Mouse (Mus musculus) gastrocnemius, postnatal 14 days (tissue): ENCODE data around the gene Ift57. TPM values are rescaled to one million over a fixed set of nuclear protein-coding genes. Genes with fewer than 3 reads are reported as not detected.

Source experiments
- DNase-seq: peaks from one replicate; pipeline ENCODE4 v3.0.0; 2021; ENCODE audit warnings: mixed read lengths
- intact Hi-C: fragments of 180-260 bp; cut with DNase I; formaldehyde crosslinking; loops from one replicate; pipeline ENCODE4 v1.15.1; 2025; ENCODE audit warnings: low total_unique reads
- total RNA-seq, 2 experiments: library from RNA; stranded (reverse); gene quantifications; 2 replicates each; pipeline ENCODE4 v1.2.3; 2021

Ift57 gene
- total RNA-seq, 2 experiments from 2014 or later, result 6.4 to 6.9 TPM

DNA sequence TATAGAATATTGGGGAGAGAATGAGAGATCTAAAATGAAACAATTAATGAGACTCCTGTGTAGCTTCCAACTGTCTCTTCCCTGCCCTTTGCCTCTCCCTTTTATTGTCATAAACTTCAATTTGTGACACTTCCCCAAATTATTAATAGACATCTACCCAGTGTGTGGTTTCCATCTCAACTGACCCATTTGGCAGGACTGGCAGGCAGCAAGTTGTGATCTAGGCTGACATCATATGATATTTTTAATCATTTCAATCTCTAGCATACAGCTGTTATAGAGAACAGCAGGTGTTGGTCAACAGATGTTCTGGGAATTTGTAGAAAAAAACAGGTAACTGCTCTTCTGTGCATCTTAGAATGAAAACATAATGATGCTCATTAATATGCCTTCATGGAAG, 84.3 kb downstream of the Ift57 start:
- intact Hi-C loops, result no loop called here
- DNase-seq, result no peak

DNA sequence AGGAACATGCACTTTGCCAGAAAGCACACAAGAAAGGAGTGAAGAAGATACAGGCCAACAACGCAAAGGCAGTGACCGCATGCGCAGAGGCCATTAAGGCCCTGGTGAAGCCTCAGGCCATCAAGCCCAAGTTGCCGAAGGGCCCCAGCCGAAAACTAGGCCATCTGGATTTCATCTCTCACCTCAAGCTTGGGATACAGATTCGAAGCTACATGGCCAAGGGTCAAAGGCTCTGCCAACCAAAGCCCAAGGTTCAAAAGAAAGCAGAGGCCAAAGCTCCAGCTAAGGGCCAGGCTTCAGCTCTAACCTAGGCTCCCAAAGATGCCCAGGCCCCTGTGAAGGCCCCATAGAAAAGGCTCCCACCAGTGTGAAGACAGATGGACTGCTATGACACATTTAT, 87.1 kb downstream of the Ift57 start:
- intact Hi-C loops, result no loop called here
- no peak for DNase-seq

DNA sequence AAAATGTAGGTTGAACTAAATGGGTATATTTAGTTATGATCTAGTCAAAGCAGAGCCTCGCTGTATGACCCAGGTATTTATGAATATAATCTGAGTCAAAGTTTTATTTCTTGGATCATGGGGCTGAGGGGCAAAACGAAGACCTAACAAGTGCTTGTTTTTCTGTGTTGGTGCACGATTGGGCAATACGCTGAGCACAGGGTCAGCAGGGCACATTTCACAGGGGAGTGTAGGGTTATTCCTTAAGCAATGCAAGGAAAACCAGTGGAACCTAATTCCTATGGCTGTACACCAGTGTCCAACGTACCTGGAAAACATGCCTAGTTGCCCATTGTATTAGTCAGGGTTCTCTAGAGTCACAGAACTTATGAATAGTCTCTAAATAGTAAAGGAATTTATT, 88.7 kb downstream of the Ift57 start:
- intact Hi-C loops, result no loop called here
- no peak for DNase-seq

DNA sequence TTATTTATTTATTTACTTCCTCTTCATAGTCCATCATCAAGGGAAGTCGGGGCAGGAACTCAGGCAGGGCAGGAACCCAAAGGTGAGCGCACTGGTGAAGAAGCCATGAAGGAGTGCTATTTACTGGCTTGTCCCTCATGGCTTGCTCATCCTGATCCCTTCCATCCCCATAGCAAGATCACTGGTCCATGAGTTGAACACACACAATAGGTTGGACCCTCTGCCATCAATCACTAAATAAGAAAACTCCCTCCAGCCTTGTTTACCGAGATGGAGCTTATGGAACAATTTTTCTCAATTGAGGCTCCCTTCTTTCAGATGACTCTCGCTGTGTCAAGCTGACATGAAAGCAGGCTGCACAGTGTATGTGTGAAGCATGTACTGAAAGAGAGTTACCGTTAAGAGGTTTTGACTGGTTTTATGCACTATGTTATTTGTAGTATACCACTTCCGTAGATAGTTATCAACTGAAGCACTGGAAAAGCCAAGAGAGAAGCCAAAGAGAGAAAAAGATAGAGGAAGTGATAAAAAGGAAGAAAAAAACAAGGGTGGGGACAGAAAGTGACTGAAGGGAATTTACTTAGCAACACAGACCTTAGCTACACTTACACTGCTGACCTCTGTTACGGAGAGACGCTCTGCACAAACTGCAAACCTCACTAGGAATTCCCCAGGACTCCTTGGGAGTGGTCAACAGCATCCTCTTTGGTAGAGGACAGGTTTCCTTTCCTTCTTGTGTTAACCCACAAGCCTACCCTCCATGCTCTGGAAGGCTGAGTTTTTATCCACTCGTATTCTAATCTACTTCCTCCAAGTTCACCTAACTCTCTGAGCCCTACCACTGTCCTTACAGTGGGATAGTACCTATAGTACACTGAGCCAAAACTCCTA, 91.8 kb downstream of the Ift57 start:
- intact Hi-C loops, result no loop called here
- no peak for DNase-seq

DNA sequence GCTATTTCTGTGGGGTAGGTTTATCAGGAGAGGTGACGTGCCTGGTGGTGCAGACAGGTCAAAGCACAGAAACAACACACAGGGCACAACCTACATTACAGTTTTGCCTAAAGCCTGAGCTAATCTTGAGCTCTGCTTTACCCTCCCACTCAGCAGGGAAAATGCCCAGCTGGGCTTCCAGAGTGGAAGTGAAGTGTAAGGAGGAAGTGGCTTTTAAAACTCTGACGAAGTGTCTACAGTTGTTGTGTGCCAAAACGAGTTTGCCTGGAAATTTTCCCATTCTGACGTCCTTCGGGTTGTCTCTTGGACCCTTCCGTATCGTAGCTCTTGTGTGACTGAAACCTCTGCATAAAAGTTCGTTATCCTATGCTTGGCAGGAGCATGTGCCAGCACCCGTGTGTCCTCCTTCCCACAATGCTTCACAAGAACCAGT, 93.4 kb downstream of the Ift57 start:
- peak; percentile 7 for DNase-seq
- intact Hi-C loops, result no loop called here

DNA sequence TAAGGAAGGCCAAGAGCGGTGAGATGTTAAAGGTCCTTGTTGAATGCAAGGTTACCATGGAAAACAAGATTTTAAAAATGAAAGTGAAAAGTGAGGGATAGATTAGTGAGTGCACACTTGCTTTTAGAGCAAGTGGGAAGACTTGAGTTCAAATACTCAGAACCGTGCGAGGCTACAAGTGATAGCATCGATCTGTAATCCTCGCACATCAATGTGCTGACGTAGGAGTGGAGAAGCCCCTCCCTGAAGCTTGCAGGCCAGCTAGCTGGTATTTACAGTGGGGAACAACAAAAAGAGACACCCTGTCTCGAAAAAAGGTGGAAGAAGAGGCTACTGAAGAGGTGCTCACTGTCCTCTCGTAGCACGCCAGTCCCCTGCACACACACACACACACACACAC, 94.6 kb downstream of the Ift57 start:
- DNase-seq, result no peak
- intact Hi-C loops, result no loop called here

DNA sequence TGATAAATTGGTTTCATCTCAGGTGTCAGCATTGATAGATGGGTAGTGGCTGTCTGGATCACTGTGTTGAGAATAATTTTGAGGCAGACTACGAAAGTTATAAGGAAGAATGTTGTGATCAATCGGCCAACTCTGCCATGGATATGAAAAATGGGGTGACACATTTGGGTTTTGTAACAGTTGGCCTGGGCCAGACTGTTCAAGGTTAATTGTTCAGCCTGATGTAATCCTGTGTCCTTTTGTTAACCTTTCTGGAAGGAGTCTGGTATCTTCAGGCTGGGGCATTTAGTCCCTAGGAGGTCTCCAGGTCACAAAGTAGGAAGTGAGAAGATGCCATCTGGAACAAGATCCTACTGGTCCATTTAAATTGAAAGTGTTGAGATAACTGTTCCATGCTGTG, 97.2 kb downstream of the Ift57 start:
- intact Hi-C loops, result no loop called here
- DNase-seq, result no peak

DNA sequence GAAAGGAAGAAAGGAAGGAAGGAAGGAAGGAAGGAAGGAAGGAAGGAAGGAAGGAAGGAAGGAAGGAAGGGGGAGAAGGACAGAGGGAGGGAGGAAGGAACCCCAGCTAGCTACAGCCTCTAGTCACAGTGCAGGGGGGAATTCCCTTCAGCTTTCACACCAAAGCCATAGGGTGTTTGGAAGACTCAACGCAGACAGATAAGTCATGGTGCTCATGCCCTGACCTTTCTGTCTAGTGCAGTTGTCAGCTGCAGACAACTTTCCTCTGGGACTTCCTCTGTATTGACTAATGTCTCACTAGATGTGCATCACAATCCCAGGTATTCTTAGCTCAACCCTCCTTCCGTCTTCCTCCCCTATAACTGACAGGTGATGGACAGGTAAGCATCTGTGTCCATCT, 97.9 kb downstream of the Ift57 start:
- DNase-seq, result no peak
- intact Hi-C loops, result no loop called here

DNA sequence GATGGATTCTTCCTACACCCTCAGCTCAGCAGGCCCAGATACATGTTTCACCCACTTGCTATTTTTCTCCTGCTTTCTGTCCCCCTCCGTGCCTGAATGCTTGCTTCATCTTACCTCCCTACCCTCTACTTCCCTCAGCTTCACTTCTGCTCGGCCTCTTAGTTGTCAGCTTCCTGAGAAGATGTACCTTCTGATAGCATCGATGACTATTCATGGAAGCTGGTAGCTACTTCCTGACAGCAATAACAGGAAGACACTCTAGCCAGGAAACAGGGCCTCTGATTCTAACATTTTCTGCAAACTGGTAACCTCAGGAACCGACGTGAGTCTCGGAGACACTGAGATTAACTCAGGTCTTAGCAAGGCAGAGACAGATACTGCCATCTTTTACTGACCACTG, 99.8 kb downstream of the Ift57 start:
- intact Hi-C loops, result no loop called here
- DNase-seq, result no peak

DNA sequence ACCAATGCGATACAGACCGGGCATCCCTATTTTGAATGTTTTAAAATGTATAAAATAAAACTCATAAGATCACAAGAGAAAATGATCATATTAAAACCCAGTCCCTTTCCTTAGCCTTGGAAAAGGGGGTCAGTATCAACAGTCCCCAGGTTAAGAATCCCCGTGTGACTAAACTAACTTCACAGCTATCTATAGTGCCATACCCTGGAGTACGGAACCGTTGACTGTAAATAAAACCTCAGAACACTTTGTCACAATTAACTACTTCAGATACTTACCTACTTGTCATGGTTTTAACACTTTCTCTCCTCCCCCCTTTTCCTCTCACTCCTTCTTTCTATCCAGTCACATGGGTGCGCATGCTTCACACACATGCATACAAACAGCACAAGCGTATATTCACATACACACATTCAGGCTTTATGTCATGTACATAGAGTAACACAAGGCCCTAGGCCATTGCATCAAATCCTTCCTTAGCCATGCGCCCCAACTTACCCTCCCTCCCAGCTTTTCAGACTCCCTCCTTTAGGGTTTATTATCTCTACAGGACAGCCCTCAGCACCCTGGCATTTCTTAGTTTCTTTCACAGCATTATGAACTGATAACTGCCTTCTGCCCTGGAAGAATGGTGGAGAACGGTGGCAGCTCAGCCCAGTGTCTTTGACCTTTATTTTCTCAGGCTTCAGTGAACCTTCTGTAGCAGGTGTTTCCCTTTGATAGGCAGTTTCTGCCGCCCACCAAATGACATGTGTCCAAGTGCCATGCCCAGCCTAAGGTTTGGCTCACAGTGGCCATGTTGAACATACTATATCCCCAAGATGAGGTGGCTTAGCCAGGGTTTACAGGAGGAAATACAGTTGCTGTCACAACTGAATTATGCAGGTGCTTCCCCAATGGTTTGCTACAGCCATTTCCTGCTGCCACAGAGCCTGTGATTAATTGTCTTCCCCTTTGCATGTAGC, 100.8 kb downstream of the Ift57 start, which contains the start of gene Cd47:
TSS of gene Cd47 (plus strand) at position 937 of the 965 bp plus-strand sequence.
- intact Hi-C loops, result no loop called here
- no peak for DNase-seq

DNA sequence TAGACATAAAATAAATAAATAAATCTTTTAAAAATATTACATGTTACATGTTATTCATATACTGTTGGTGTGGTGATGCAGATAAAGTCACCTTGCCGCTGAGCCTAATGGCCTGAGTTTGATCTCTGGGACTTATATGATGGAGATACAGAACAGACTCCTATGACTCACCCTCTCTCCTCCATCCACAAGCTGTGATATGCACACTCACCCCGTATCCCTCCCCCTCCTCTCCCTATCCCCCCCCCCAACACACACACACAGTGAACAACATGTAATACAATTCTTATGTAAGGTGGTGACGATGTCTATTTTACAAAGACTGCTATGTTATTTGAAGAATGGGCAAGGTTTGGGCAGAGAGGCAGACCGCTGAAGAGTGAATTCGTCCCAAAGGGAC, 102.0 kb downstream of the Ift57 start:
- DNase-seq, result no peak
- intact Hi-C loops, result no loop called here

DNA sequence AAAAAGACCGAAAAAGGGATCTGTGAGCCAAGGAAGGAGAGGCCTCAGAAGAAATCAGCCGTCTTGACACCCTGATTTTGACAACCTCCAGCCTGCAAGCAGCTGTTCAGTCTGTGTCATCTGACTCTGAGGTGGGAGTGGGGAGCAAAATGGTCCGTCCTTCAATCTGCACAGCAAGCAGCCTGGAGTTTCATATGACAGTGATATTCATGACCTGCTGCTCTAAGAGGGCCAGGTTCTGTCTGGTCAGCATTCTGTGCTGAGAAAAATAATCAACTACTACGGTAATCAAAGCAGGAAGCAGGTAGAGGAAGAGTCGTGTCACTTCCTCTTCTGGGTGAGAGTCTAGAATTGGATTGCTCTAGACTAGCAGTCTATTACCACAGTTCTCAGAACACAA, 102.4 kb downstream of the Ift57 start:
- intact Hi-C loops, result no loop called here
- no peak for DNase-seq

DNA sequence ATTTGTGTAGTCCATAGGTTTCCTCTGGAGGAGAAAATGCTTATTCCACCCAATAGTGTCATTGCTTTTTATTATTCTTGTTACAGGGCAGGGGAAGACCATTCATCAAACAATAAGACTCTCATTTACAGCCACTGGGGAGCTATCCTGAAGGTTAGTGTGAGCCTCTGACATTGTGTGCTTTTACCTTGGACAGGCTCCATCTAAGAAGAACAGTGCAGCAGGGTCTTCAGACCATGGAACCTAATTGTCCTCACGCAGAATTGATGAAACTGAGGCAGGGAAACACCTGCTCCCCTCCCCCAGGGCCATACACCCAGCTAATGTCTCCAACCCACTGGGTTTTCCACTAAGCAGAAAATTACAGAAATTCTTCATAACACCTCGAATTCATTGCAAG, 104.0 kb downstream of the Ift57 start:
- DNase-seq, result no peak
- intact Hi-C loops, result no loop called here

DNA sequence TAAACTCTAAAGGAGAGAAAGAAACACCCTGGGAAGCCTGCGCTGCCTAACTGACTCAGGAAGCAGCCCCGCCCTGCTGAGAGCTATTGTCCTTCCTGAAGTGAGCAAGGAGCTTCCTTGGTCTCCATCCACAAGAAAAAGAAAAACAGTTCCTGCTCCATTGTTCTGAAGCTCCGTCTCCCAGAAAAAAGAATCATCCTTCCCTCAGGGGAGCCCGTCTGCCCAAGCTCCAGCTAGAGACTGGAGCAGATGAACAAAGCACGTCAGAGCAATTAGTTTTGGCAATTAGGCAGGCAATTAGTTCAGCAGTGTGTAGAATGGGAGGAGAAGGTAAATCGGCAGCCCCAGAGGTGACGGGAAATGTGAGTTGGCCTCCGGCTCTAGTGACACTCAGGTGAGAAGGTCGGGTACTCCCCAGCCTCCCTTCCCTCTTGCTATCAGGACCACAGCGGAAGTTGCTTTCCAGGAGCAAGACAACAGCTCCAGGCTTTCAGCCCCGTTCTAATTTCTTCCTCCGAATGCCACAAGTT, 105.0 kb downstream of the Ift57 start:
- DNase-seq, result no peak
- intact Hi-C loops, result no loop called here

DNA sequence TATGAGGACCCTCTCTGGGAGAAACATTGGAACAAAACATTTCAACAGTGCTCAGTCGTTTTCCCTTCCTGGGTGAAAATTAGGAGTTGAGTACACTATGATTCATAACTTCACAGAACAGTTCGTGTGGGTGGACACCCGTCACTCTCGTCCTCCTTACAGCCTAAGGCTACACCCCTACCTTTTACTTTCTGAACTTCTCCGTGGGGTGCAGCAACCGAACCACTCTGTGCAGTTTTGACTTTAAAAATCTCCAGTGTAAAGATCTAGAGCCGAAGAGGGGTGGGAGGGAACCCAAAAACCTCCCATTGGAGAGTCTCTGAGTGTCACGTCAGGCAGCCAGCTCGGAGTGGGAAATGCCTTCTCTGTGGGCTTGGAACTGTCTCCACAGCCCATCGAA, 107.9 kb downstream of the Ift57 start:
- no peak for DNase-seq
- intact Hi-C loops, result no loop called here

DNA sequence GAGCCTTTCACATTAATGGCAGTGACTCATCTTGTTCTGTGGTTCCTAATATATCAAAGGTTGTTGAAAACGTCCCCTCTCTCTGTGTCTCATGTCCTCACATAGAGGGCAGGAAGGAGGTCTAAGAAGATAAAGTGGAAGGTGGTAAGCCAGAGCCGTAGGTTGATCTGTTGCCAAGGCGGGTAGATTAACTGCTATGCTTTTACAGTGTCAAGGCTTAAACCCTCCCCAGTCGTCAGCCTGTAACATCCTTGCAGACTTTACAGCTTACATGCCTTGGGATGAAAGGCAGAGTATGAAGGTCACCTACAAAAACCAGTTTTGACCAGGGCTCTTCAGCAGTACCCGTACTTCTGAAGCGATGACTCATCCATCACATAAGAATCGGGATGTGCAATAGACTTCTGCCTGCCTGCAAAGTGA, 108.4 kb downstream of the Ift57 start:
- no peak for DNase-seq
- intact Hi-C loops, result no loop called here

DNA sequence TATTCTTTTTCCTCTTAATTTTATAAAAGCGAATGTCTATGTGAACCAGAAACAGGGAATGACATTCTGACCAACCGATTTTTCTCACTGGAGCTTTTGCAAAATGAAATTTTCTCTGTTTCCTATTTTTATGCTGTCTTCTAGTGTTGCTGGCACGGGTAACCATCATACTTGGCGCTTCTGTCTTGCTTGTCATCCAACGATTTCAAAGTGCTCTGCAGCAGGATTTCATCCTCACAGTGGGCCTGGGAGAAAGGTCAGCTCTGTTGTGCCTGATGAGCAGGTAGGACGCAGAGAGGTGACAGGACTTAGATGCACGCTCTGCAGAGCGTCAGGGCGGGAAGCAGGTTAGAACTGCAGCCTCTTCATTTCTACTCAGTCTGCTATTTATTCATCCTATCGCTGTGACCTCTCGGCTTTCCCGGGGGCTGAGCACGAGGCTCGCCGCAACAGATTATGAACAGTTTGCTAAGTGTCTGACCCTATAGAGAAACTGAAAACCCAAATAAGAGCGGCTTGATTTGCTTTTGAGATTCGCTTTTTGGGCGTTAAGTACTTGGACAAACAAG, 108.9 kb downstream of the Ift57 start:
- DNase-seq, result no peak
- intact Hi-C loops, result no loop called here

DNA sequence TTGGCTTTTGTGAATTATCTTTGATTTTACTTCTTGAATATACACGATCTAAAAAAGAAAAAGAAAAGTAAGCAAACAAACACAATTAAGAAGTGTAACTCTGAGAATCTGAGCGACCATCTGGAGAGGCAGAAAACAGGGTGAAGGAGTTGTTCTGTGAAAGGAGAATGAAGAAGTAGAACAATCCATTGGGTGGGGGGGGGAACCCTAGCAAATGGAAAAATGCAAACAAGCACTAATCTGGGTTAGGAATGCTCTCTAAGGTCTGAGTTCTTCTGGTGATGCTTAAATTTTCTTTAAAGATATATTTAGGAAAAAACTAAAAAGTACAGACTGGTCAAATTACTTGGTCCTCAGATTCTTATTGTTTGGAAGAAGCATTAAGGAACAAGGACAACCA, 112.9 kb downstream of the Ift57 start:
- DNase-seq, result no peak
- intact Hi-C loops, result no loop called here

DNA sequence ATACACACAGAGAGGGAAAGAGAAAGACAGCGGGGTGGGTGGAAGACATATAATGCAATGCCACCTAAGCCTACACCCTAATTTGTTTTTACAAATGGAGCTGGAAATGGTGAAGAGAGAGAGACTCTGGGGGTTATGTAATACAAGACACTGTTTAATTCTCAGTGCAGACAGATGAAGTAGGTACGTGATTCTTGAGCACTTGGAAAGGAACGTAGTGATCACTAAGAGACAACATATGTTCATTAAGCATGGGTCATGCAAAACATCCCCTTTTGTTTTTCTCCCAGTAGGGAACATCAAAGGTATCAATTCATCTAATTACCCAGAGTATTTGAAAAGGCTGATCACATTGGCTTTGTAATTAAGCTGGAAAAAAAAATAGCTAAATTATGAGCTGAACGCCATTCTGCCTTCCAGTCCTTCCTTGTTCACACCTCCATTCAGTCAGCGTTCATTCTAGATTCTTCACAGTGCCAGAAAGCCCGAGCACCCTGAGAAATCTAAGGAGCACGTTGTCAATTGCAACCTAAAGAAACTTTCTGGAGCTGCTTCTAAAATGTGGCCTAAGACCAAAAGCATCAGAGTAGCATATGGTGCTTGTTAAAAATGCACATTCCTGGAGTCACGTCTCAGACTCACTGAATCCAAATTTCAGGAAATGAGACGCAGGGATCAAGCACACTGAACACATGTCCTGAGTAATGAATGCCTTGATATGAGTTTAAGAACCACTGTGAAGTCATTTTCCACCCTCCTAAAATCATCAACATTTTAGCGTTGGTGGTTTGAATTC, 114.0 kb downstream of the Ift57 start:
- intact Hi-C loops, result no loop called here
- DNase-seq, result no peak
